Mouse (Mus musculus) intestine, postnatal 0 days (tissue): ENCODE data around the gene BC037034. TPM values are rescaled to one million over a fixed set of nuclear protein-coding genes. Genes with fewer than 3 reads are reported as not detected.

Source experiments
- ATAC-seq: fragments of 200-750 bp; cut with Nextera tagmentation; 2 replicates; pipeline ENCODE4 v1.8.0; 2017; ENCODE audit warnings: mild to moderate bottlenecking, moderate TSS enrichment, moderate library complexity
- H3K27ac ChIP-seq: fragments of 300-500 bp; sonication (generic); 2 replicates; pipeline ENCODE4 v1.5.1; 2014; ENCODE audit warnings: mild to moderate bottlenecking, low read depth, low read length, moderate library complexity
- H3K27me3 ChIP-seq: fragments of 300-500 bp; sonication (generic); replicated peaks from 2 replicates; pipeline ENCODE4 v1.6.1; 2014; ENCODE audit warnings: low read length, mixed read lengths; ENCODE audit not compliant: control insufficient read depth, insufficient read depth
- H3K36me3 ChIP-seq: fragments of 300-500 bp; sonication (generic); 2 replicates; pipeline ENCODE4 v1.6.1; 2014; ENCODE audit warnings: mild to moderate bottlenecking, moderate library complexity; ENCODE audit not compliant: control insufficient read depth, insufficient read depth
- H3K4me1 ChIP-seq: fragments of 300-500 bp; sonication (generic); replicated peaks from 2 replicates; pipeline ENCODE4 v1.6.1; 2014; ENCODE audit warnings: antibody characterized with exemption, low read length, mixed read lengths; ENCODE audit not compliant: control insufficient read depth, insufficient read depth
- H3K4me2 ChIP-seq: fragments of 300-500 bp; sonication (generic); replicated peaks from 2 replicates; pipeline ENCODE4 v1.6.1; 2014; ENCODE audit warnings: low read depth, mild to moderate bottlenecking, moderate library complexity
- H3K4me3 ChIP-seq: fragments of 300-500 bp; sonication (generic); 2 replicates; pipeline ENCODE4 v1.5.1; 2014; ENCODE audit warnings: low read depth, low read length
- H3K9ac ChIP-seq: fragments of 300-500 bp; sonication (generic); 2 replicates; pipeline ENCODE4 v1.6.1; 2014; ENCODE audit warnings: mild to moderate bottlenecking, low read depth, low read length
- H3K9me3 ChIP-seq: fragments of 300-500 bp; sonication (generic); 2 replicates; pipeline ENCODE4 v1.6.1; 2016; ENCODE audit warnings: mixed run types; ENCODE audit not compliant: control insufficient read depth
- CTCF ChIP-seq: sonication (generic); IDR thresholded peaks from 2 replicates; pipeline ENCODE4 v1.5.1; 2016; ENCODE audit warnings: low read depth, mild to moderate bottlenecking, control low read depth, antibody characterized with exemption, moderate library complexity
- WGBS: fragments of 180-500 bp; shearing (Covaris S2); extraction: QIAGEN DNeasy Blood & Tissue Kit; methylation state at CpG from one replicate; pipeline ENCODE4 v1.1.7; 2014; 5-methylcytosine and 5-hydroxymethylcytosine counted together
- polyA plus RNA-seq: library from polyadenylated mRNA; unstranded; fragments of >200 nt; fragmentation: Nextera tagmentation; extraction: Ambion mirVana; gene quantifications from 2 replicates; pipeline ENCODE4 v1.2.1, GENCODE M21; 2015

Gene BC037034
- polyA plus RNA-seq, 1 experiment from 2014 or later = 4.8 TPM

DNA sequence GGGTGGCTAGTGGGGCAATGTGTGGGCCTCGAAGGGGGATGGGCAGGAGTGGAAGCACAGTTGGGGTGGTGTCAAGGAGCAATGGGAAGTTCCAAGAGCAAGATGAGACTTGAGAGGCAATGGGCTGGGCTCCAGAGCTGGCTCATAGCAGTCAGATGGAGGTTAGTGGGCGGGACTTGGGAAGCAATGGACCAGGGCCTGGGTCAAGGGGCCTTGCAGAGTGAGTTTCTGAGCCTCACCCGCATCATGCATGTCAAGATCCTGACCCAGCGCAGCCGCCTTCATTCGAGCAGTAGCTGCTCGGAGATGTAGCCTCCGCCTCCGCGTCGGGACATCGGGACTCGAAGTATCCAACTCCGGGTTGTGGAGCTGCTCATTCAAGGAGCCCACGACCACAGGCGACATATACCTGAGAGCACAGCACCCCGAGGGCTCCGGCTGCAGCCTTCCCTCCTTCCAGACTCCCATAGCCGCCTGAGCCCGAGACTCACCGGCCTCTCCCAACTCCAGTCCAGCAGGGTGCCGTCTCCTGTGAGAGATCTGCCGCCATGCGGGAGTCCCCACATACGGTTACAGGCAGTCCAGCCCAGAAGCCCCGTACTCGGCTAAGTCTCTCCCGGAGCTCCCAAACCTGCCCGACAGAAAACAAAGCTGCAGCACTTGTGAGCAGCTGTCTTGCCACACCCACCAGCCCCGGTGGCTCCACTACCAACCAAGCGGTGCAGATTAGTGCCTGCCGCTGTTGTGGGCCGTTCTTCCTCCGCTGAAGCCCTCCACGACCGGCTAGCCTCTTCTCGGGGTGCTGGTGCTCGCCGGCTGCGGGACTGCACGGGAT lies 11.6 kb upstream of the BC037034 start:
- no peak overlapping the region for H3K9ac ChIP-seq
- no peaks in the 10 kb centered on the region for H3K36me3 ChIP-seq
- ATAC-seq = no peak
- no peaks in the 10 kb centered on the region for H3K4me1 ChIP-seq
- no peaks in the 10 kb centered on the region; the same call in 1 of the 2 replicates for H3K27me3 ChIP-seq
- TF ChIP-seq CTCF = no peak
- no peak overlapping the region for H3K4me3 ChIP-seq
- no peaks in the 10 kb centered on the region for H3K9me3 ChIP-seq
- no peak overlapping the region for H3K27ac ChIP-seq
- H3K4me2 ChIP-seq = peak overlapping the region; percentile 53
- 47% methylated on average over 41 of the region's 41 CpGs for WGBS

GRCm38 (mm10) chr5:138274186-138274585 lies 10.4 kb upstream of the BC037034 start:
- ATAC-seq = no peak
- 85% methylated on average over 8 of the region's 8 CpGs for WGBS

DNA sequence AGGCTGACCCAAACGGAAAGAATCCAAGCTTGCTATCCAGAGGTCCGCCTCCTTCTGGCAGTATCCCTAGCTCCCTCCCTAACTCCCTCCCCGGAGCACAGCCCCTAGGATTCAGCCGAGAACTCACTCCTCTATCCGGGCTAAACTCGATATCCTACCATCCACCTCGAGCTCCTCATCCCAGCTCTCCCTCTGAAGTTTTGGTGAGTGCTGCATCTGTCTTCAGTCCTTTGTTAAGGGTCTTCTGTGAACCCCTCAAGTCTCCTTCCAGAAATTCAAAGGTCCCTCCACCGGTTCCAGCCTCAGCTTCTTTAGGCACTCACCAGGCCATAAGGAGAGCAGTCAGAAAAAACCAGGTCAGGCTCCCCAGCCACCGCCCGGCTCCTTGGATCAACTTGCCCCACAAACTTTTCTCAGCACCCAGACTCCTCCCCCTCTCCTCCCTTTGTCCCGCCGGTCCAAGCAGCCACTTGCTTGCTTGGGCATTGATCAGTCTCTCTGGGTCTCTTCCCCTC lies 8.6 kb upstream of the BC037034 start, which contains the start of gene Gal3st4:
TSS of gene Gal3st4 (minus strand) at position 432 of the 515 bp plus-strand sequence.
- H3K4me3 ChIP-seq = peak within 1 kb of the TSS; percentile 12; the same call in 1 of the 2 replicates
- TF ChIP-seq CTCF = peak; percentile 33
- H3K36me3 ChIP-seq = no peaks in the 10 kb centered on the region
- peak within 1 kb of the TSS; percentile 40 for H3K4me2 ChIP-seq
- no peaks in the 10 kb centered on the region for H3K4me1 ChIP-seq
- H3K27ac ChIP-seq = no peak within 1 kb of the TSS
- no peaks in the 10 kb centered on the region; the same call in 1 of the 2 replicates for H3K27me3 ChIP-seq
- 7% methylated on average over 12 of the region's 12 CpGs for WGBS
- ATAC-seq = no peak
- H3K9me3 ChIP-seq = no peaks in the 10 kb centered on the region
- H3K9ac ChIP-seq = peak within 1 kb of the TSS; percentile 7; the same call in 1 of the 2 replicates

More at GRCm38 (mm10) chr5:138274186-138274585, 10.4 kb upstream of the BC037034 start:
- Histone ChIP-seq H3K4me1 (no peaks in the 10 kb centered on the region), H3K4me2 (no peak overlapping the region), H3K4me3 (no peak overlapping the region), H3K9me3 (no peaks in the 10 kb centered on the region), H3K36me3 (no peaks in the 10 kb centered on the region), H3K27me3 (no peaks in the 10 kb centered on the region; the same call in 1 of the 2 replicates), H3K9ac (no peak overlapping the region), H3K27ac (no peak overlapping the region)
- TF ChIP-seq CTCF = no peak

GRCm38 (mm10) chr5:138271232-138271631 lies 7.4 kb upstream of the BC037034 start:
- ATAC-seq = no peak
- WGBS = 82% methylated on average over 3 of the region's 3 CpGs

GRCm38 (mm10) chr5:138268980-138269379 lies 5.1 kb upstream of the BC037034 start:
- Histone ChIP-seq H3K4me3 (no peak overlapping the region), H3K4me1 (no peaks in the 10 kb centered on the region), H3K36me3 (no peaks in the 10 kb centered on the region), H3K9me3 (no peaks in the 10 kb centered on the region), H3K9ac (no peak overlapping the region), H3K27ac (no peak overlapping the region), H3K27me3 (no peaks in the 10 kb centered on the region; the same call in 1 of the 2 replicates), H3K4me2 (no peak overlapping the region)
- 80% methylated on average over 4 of the region's 4 CpGs for WGBS
- no peak for ATAC-seq
- TF ChIP-seq CTCF = no peak

More at GRCm38 (mm10) chr5:138271232-138271631, 7.4 kb upstream of the BC037034 start:
- no peaks in the 10 kb centered on the region for H3K4me1 ChIP-seq
- H3K27ac ChIP-seq = no peak overlapping the region
- H3K9me3 ChIP-seq = no peaks in the 10 kb centered on the region
- no peak overlapping the region for H3K9ac ChIP-seq
- H3K36me3 ChIP-seq = no peaks in the 10 kb centered on the region
- H3K27me3 ChIP-seq = no peaks in the 10 kb centered on the region; the same call in 1 of the 2 replicates
- no peak for TF ChIP-seq CTCF
- no peak overlapping the region for H3K4me2 ChIP-seq
- H3K4me3 ChIP-seq = no peak overlapping the region

GRCm38 (mm10) chr5:138267114-138267513 lies 3.3 kb upstream of the BC037034 start:
- Histone ChIP-seq H3K4me2 (no peak overlapping the region), H3K36me3 (peaks cover under 1% of the 10 kb centered on the region; the same call in 1 of the 2 replicates), H3K9ac (no peak overlapping the region), H3K27ac (no peak overlapping the region), H3K4me1 (0 out of 2 replicates have a peak, but pooled peaks cover 4% of the 10 kb centered on the region), H3K4me3 (no peak overlapping the region), H3K9me3 (no peaks in the 10 kb centered on the region), H3K27me3 (no peaks in the 10 kb centered on the region)
- ATAC-seq = no peak
- WGBS = 90% methylated on average over 3 of the region's 3 CpGs
- TF ChIP-seq CTCF = no peak
